Mouse (Mus musculus) testis, adult 2 months (tissue): ENCODE results near the gene Ctbp2.

ENCODE experiments used
- CTCF ChIP-seq: fragments of 200-500 bp; IDR thresholded peaks from 2 replicates; pipeline ENCODE4 v1.5.1; 2012; ENCODE audit warnings: low read depth, mild to moderate bottlenecking, inconsistent platforms, low read length, moderate library complexity; ENCODE audit not compliant: control insufficient read depth, insufficient read depth, insufficient replicate concordance
- POLR2A ChIP-seq: fragments of 200-500 bp; IDR thresholded peaks from 2 replicates; pipeline ENCODE4 v1.6.1; 2012; ENCODE audit warnings: low read depth, mild to moderate bottlenecking, inconsistent platforms, low read length, moderate library complexity; ENCODE audit not compliant: control insufficient read depth

GRCm38 (mm10) chr7:133074462-133075133 is 49.6 kb downstream of the Ctbp2 start:
- no peak for TF ChIP-seq POLR2A
- TF ChIP-seq CTCF: no peak
